Mouse (Mus musculus): ENCODE measurements around the gene Cdh13. TPM values are rescaled to one million over a fixed set of nuclear protein-coding genes. Genes with fewer than 3 reads are reported as not detected.
"Not testable (repeated sequence)": the region's sequence is repeated elsewhere in the genome, so short reads cannot be mapped to it uniquely, and the experiment has no call there.

The Cdh13 gene
- polyA plus RNA-seq, 1 experiment from 2014 or later = 120 TPM

- Histone ChIP-seq H3K27me3 (replicated peaks; ENCODE audit: control insufficient read depth, insufficient read depth, low read length) (no peaks in the 10 kb centered on the region), H3K4me2 (ENCODE audit: low read length) (no peak overlapping the region), H3K9ac (ENCODE audit: low read depth, low read length) (no peak overlapping the region), H3K36me3 (ENCODE audit: control insufficient read depth, insufficient read depth, low read length) (no peaks in the 10 kb centered on the region), H3K4me1 (ENCODE audit: control insufficient read depth, insufficient read depth, low read depth, low read length) (no peaks in the 10 kb centered on the region), H3K27ac (ENCODE audit: low read depth, low read length) (no peak overlapping the region), H3K9me3 (ENCODE audit: control insufficient read depth, low read length) (no peaks in the 10 kb centered on the region), H3K4me3 (ENCODE audit: low read length) (no peak overlapping the region)
- 67% methylated on average over 4 of the region's 4 CpGs for WGBS
- peak; percentile 30; the same call in 1 of the 2 replicates for ATAC-seq
Observed at GRCm38 (mm10) chr8:119284920-119285319, 1001.4 kb downstream of the Cdh13 start.

- Histone ChIP-seq H3K4me2 (ENCODE audit: low read length) (no peak overlapping the region), H3K36me3 (ENCODE audit: control insufficient read depth, insufficient read depth, low read length) (no peaks in the 10 kb centered on the region), H3K9me3 (ENCODE audit: control insufficient read depth, low read length) (peaks cover 3% of the 10 kb centered on the region; the same call in 1 of the 2 replicates), H3K27ac (ENCODE audit: low read depth, low read length) (no peak overlapping the region), H3K27me3 (replicated peaks; ENCODE audit: control insufficient read depth, insufficient read depth, low read length) (no peaks in the 10 kb centered on the region), H3K9ac (ENCODE audit: low read depth, low read length) (no peak overlapping the region), H3K4me1 (ENCODE audit: control insufficient read depth, insufficient read depth, low read depth, low read length) (no peaks in the 10 kb centered on the region), H3K4me3 (ENCODE audit: low read length) (no peak overlapping the region)
- WGBS = 85% methylated on average over 13 of the region's 13 CpGs
- no peak for ATAC-seq
Observed at GRCm38 (mm10) chr8:119295477-119295876, 1011.9 kb downstream of the Cdh13 start.

DNA sequence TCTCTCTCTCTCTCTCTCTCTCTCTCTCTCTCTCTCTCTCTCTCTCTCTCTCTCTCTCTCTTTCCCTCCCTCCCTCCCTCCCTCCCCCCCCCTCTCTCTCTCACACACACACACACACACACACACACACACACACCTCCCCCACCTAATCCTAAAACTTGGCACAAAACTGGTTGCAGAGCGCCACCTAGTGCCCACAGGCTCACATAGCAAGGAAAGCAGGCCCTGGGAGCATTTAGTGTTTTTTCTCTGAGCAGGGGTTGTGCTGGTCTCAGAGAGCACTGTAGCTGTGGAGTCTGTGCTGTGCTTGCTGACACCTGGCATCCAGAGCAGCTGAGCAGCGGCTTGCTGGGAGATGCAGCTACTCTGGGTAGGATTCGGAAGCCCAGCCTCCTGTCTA lies 1014.2 kb downstream of the Cdh13 start:
- not testable (repeated sequence) for H3K36me3 ChIP-seq (ENCODE audit: control insufficient read depth, insufficient read depth, low read length); H3K4me1 ChIP-seq (ENCODE audit: control insufficient read depth, insufficient read depth, low read depth, low read length); H3K4me2 ChIP-seq (ENCODE audit: low read length); ATAC-seq; H3K27ac ChIP-seq (ENCODE audit: low read depth, low read length); H3K4me3 ChIP-seq (ENCODE audit: low read length); H3K9me3 ChIP-seq (ENCODE audit: control insufficient read depth, low read length); H3K27me3 ChIP-seq (replicated peaks; ENCODE audit: control insufficient read depth, insufficient read depth, low read length); H3K9ac ChIP-seq (ENCODE audit: low read depth, low read length)
- 35% methylated on average over 3 of the region's 3 CpGs for WGBS

DNA sequence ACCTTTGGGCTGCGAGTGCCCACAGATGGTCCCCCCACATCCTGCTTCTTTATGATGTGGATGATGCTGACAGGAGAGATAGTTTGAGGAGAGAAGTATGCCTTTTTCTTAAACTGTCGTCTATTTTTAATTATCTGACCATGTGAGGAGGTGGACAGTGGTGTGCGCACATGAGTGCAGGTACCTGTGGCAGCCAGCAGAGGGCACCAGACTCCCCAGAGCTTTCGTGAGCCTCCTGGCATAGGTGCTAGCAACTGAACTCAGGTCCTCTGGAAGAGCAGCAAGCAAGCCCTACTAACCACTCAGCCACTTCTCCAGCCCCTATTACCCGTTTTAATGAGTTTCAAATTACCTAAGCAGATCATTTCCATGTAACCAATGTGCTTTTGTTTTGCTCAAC lies 1016.8 kb downstream of the Cdh13 start:
- Histone ChIP-seq H3K9ac (ENCODE audit: low read depth, low read length) (no peak overlapping the region), H3K27me3 (replicated peaks; ENCODE audit: control insufficient read depth, insufficient read depth, low read length) (no peaks in the 10 kb centered on the region), H3K27ac (ENCODE audit: low read depth, low read length) (no peak overlapping the region), H3K4me2 (ENCODE audit: low read length) (no peak overlapping the region), H3K36me3 (ENCODE audit: control insufficient read depth, insufficient read depth, low read length) (no peaks in the 10 kb centered on the region), H3K4me3 (ENCODE audit: low read length) (no peak overlapping the region), H3K4me1 (ENCODE audit: control insufficient read depth, insufficient read depth, low read depth, low read length) (no peaks in the 10 kb centered on the region), H3K9me3 (ENCODE audit: control insufficient read depth, low read length) (peaks cover 5% of the 10 kb centered on the region; the same call in 1 of the 2 replicates)
- ATAC-seq = no peak
- WGBS = 92% methylated on average over 5 of the region's 5 CpGs

GRCm38 (mm10) chr8:119304196-119304595 lies 1020.7 kb downstream of the Cdh13 start:
- Histone ChIP-seq H3K9me3 (ENCODE audit: control insufficient read depth, low read length) (peaks cover 6% of the 10 kb centered on the region; the same call in 1 of the 2 replicates), H3K27ac (ENCODE audit: low read depth, low read length) (no peak overlapping the region), H3K4me3 (ENCODE audit: low read length) (no peak overlapping the region), H3K4me2 (ENCODE audit: low read length) (no peak overlapping the region), H3K36me3 (ENCODE audit: control insufficient read depth, insufficient read depth, low read length) (no peaks in the 10 kb centered on the region), H3K9ac (ENCODE audit: low read depth, low read length) (no peak overlapping the region), H3K4me1 (ENCODE audit: control insufficient read depth, insufficient read depth, low read depth, low read length) (no peaks in the 10 kb centered on the region), H3K27me3 (replicated peaks; ENCODE audit: control insufficient read depth, insufficient read depth, low read length) (no peaks in the 10 kb centered on the region)
- no peak for ATAC-seq
- WGBS = 77% methylated on average over 8 of the region's 8 CpGs

DNA sequence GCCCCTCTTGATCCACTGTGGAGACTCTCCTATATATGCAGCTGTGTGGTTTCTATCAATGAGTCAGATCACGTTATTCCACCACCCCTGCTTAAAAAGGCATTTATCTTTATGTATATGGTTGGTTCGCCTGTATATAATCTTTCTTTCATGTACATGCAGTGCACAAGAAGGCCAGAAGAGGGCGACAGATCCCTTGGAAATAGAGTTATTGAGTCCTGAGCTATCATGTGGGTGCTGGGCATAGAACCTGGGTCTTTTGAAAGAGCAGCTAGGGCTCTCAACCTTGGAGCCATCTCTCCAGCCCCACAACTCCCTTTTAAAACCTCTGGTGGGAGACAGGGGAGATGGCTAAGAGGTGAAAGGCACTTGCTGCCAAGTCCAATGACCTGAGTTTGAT lies 1027.9 kb downstream of the Cdh13 start:
- 34% methylated on average over 3 of the region's 3 CpGs for WGBS
- no peaks in the 10 kb centered on the region for H3K27me3 ChIP-seq (replicated peaks; ENCODE audit: control insufficient read depth, insufficient read depth, low read length)

DNA sequence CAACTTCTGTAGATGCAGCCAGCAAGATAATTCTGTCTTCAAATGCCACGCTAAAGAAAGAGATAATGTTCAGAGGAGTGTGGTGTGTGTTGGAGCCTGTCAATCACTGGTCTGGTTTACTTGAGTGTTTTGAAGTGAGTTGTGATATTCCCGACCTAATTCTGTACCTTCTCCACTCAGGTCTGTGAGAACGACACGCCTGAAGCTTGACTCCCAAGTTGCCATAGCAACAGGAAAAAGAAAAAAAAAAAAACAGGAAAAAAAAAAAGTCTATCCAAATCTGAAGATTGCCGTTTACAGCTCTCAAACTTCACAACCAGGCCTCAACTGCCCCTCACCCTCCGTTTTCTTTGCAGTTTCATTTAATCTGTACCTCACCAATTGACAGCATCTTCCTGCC lies 1039.7 kb downstream of the Cdh13 start:
- no peak overlapping the region for H3K27ac ChIP-seq (ENCODE audit: low read depth, low read length)
- 47% methylated on average over 6 of the region's 6 CpGs for WGBS
- no peak for ATAC-seq
- no peak overlapping the region for H3K4me3 ChIP-seq (ENCODE audit: low read length)
- H3K9ac ChIP-seq (ENCODE audit: low read depth, low read length) = no peak overlapping the region
- no peak overlapping the region for H3K4me2 ChIP-seq (ENCODE audit: low read length)
- H3K27me3 ChIP-seq (replicated peaks; ENCODE audit: control insufficient read depth, insufficient read depth, low read length) = no peaks in the 10 kb centered on the region
- no peaks in the 10 kb centered on the region for H3K9me3 ChIP-seq (ENCODE audit: control insufficient read depth, low read length)
- no peaks in the 10 kb centered on the region; the same call in 1 of the 2 replicates for H3K4me1 ChIP-seq (ENCODE audit: control insufficient read depth, insufficient read depth, low read depth, low read length)
- no peaks in the 10 kb centered on the region for H3K36me3 ChIP-seq (ENCODE audit: control insufficient read depth, insufficient read depth, low read length)

More for the DNA sequence above, 1027.9 kb downstream of the Cdh13 start:
- no peak overlapping the region for H3K9ac ChIP-seq (ENCODE audit: low read depth, low read length)
- H3K4me3 ChIP-seq (ENCODE audit: low read length) = no peak overlapping the region
- H3K36me3 ChIP-seq (ENCODE audit: control insufficient read depth, insufficient read depth, low read length) = no peaks in the 10 kb centered on the region
- no peaks in the 10 kb centered on the region for H3K4me1 ChIP-seq (ENCODE audit: control insufficient read depth, insufficient read depth, low read depth, low read length)
- H3K9me3 ChIP-seq (ENCODE audit: control insufficient read depth, low read length) = 0 out of 2 replicates have a peak, but pooled peaks cover 2% of the 10 kb centered on the region
- no peak overlapping the region for H3K27ac ChIP-seq (ENCODE audit: low read depth, low read length)
- ATAC-seq = no peak
- no peak overlapping the region for H3K4me2 ChIP-seq (ENCODE audit: low read length)

GRCm38 (mm10) chr8:119339546-119339945 lies 1056.0 kb downstream of the Cdh13 start:
- H3K4me2 ChIP-seq (ENCODE audit: low read length) = no peak overlapping the region
- H3K9me3 ChIP-seq (ENCODE audit: control insufficient read depth, low read length) = peaks cover 5% of the 10 kb centered on the region; the same call in 1 of the 2 replicates
- no peak overlapping the region for H3K27ac ChIP-seq (ENCODE audit: low read depth, low read length)
- H3K9ac ChIP-seq (ENCODE audit: low read depth, low read length) = no peak overlapping the region
- no peak for ATAC-seq
- no peaks in the 10 kb centered on the region; the same call in 1 of the 2 replicates for H3K4me1 ChIP-seq (ENCODE audit: control insufficient read depth, insufficient read depth, low read depth, low read length)
- 80% methylated on average over 4 of the region's 4 CpGs for WGBS
- no peak overlapping the region for H3K4me3 ChIP-seq (ENCODE audit: low read length)
- peaks cover 2% of the 10 kb centered on the region for H3K27me3 ChIP-seq (replicated peaks; ENCODE audit: control insufficient read depth, insufficient read depth, low read length)
- H3K36me3 ChIP-seq (ENCODE audit: control insufficient read depth, insufficient read depth, low read length) = no peaks in the 10 kb centered on the region

DNA sequence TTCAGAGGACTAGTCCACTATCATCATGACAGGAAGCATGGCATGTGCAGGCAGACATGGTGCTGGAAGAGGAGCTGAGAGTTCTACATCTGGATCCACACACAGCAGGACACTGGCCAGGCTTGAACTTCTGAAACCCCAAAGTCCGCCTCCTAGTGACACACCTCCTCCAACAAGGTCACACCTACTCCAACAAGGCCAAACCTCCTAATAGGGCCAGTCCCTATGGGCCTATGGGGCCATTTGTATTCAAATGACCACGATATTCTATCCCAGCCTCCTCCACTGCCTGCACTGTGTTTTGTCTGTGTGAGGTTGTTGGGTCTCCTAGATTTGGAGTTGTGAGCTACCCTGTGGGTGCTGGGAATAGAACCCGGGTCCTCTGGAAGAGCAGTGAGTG lies 1060.1 kb downstream of the Cdh13 start:
- H3K27ac ChIP-seq (ENCODE audit: low read depth, low read length) = peak overlapping the region; percentile 73; the same call in 1 of the 2 replicates
- peaks cover 2% of the 10 kb centered on the region for H3K27me3 ChIP-seq (replicated peaks; ENCODE audit: control insufficient read depth, insufficient read depth, low read length)
- ATAC-seq = peak; percentile 6; the same call in 1 of the 2 replicates
- peak overlapping the region; percentile 99 for H3K4me3 ChIP-seq (ENCODE audit: low read length)
- peak overlapping the region; percentile 60 for H3K4me2 ChIP-seq (ENCODE audit: low read length)
- peaks cover 21% of the 10 kb centered on the region for H3K36me3 ChIP-seq (ENCODE audit: control insufficient read depth, insufficient read depth, low read length)
- H3K9ac ChIP-seq (ENCODE audit: low read depth, low read length) = no peak overlapping the region
- WGBS = 77% methylated on average over 3 of the region's 3 CpGs
- H3K4me1 ChIP-seq (ENCODE audit: control insufficient read depth, insufficient read depth, low read depth, low read length) = peaks cover 5% of the 10 kb centered on the region
- H3K9me3 ChIP-seq (ENCODE audit: control insufficient read depth, low read length) = peaks cover under 1% of the 10 kb centered on the region; the same call in 1 of the 2 replicates
